Mouse (Mus musculus) adrenal gland, postnatal 25 days (tissue): ENCODE measurements around the gene Cabp4. TPM values are rescaled to one million over a fixed set of nuclear protein-coding genes. Genes with fewer than 3 reads are reported as not detected.

Experiments used
- DNase-seq: peaks from one replicate; pipeline ENCODE4 v3.0.0; 2021; ENCODE audit warnings: mixed read lengths
- long read RNA-seq: library from polyadenylated mRNA; stranded (forward); transcript quantifications from one replicate; pipeline ENCODE4 v2.0.0, GENCODE M21; 2021
- total RNA-seq: library from RNA; stranded (reverse); gene quantifications from 2 replicates; pipeline ENCODE4 v1.2.3, GENCODE M21; 2021

Gene Cabp4
- total RNA-seq: 0.94 and 1.3 TPM in 2 replicates
- long read RNA-seq: 0 reads

- DNase-seq: no peak
Observed at GRCm38 (mm10) chr19:4143759-4144268, at the start of gene Cabp4. Cabp4 (minus strand) TSS chr19:4144033.

DNA sequence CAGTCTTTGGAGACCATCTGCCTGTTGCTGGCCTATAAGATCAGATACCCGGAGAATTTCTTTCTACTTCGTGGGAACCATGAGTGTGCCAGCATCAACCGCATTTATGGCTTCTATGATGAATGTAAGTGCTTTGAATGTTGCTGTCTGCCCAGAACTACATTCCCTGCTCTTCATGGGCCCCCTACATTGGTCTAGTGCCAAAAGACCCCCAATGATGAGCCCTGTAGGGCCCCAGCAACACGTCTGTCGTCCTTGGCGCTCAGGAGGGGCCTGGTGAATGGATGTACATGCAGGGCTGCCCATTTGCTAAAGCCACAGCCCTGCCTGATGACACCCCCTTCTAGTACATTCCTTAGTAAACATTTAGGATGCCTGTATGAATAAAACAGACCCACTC, 49.3 kb upstream of the Cabp4 start:
- no peak for DNase-seq

- DNase-seq: no peak
Observed at GRCm38 (mm10) chr19:4192251-4192985, 48.6 kb upstream of the Cabp4 start.

DNA sequence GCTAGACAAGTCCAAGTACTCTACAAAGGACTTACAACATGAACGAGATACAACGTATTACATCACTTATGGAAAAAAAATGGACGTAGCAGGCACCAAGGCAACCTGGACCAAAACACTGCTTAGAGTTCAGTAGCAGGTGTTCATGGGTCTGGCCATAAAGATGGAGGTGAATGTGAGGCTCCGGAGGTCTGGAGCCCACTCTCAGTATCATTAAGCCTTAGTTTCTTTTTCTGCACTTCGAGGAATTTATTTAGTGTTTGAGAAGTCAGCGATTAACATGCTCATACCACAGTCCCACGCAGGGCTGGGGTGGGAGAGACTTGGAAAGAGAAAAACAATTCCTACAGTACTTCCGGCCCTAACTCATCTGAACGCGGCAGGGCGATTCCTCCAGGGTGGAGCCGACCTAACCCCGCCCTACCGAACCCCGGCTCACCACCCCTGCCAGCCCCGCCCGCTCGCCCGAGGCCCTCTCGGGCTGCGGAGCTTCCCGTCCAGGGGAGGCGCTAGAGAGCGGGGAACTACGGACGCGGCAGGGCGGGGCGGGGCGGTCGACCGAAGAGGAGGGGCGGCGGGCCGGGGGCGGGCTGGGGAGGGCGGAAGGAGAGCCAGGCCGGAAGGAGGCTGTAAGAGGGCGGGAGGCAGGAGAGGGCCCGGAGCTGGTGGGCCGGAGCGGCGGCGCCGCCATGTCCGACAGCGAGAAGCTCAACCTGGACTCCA, 47.9 kb upstream of the Cabp4 start, which contains the start of gene Ppp1ca:
Ppp1ca (plus strand) TSS at position 538 of the 723 bp plus-strand sequence.
- DNase-seq: peak; percentile 99

- DNase-seq: no peak
Observed at GRCm38 (mm10) chr19:4190831-4191334, 47.0 kb upstream of the Cabp4 start, which contains the start of gene Tbc1d10c. Tbc1d10c (minus strand) TSS chr19:4191284.

GRCm38 (mm10) chr19:4189051-4189620, 45.3 kb upstream of the Cabp4 start:
- no peak for DNase-seq

DNA sequence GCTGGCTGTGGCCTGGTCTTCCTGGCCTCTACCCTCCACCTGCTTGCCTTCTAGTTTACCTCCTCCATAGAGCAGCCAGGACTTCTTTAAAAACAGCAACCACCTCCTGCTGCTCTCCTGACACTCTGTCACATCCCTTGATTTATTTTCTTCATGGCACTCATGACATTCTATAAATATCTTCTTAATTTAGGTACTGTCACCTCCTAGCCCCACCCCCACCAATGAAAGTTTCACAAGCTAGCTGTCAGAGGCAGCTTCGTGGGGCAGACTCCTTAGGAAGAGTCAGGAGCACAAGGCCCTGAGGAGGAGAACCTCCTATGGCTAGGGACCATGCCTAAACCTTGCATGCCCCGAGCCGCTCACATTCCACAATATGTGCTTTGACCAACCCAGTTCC, 43.5 kb upstream of the Cabp4 start:
- DNase-seq: no peak

DNA sequence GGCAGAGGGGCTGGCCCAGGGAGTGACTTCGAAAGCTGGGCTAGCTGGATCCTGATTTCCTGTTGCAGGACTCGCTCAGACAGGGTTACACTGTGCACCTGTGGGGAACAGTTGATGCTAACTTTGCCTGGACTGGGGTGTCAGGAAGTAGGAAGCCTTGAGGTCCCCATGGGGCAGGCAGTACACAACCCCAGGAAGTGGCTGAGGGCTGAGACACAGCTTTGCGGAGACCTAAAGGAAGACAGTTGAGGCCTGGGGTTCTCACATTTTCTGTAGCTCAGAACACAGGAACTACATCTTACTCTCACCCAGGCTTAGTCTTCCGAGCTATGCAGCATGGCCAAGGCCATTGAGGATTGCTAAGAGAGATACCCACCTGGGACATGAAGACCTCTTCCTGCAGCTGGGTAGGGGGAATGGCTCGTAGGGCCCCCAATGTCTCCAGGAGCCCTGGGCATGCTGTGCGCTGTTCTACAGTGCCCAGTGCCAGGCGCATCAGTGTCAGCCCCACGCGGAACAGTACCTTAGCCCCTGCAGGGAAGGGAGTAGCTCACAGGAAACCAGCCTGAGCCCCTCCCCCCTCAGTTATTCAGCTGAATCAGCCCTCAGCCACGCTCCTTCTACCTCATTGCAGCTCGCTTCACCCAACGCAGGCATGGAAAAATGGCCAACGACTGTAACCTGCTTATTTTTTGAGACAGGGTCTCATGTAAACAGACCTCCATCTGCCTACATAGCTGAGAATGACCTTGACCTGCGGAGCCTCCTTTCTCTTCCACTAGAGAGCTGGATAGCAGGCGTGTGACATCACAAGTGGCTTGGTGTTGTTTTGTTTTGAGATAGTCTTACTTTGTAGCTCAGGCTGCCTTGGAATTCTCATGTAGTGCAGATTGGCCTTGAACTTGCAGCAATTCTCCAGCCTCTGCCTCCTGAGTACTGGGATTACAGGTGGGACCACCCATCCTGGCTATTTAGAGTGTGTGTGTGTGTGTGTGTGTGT, 41.4 kb upstream of the Cabp4 start:
- DNase-seq: no peak

DNA sequence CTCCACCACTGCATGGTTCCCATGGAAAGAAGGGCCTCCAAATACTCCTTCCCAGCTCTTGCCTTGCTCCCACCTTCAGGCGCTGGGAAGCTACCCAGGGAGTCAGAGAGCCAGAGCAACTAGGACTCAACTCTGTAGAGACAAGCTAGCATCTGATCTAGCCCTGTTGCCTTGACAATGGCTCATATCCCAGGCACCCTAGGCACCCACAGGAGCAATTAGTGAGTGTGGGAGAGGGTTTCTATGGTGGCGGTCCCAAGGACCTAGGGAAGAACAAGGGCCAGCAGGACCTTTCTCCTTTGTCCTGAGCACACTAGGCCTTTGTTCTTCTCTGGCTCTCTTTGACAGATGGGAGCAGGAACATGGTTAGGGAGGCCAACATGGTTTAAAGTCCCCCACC, 39.9 kb upstream of the Cabp4 start:
- DNase-seq: no peak

DNA sequence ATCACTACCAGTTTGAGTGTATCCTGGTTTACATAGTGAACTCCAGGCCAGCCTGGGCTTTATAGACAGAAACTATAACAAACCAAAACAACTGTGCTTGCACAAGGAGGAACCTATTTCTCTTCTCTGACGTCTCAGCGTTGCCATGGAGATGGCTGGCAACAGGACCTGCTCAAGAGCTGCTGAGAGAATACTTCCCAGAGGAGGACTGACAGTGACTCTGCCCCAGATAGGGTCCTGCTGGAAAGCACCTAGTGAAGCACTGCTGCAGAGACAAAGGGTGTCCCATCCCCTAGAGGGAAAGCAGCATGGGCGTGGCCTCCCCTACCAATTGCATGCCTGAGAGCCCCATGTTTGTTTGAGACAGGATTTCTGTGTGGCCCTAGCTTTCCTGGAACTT, 38.1 kb upstream of the Cabp4 start:
- peak; percentile 69 for DNase-seq

DNA sequence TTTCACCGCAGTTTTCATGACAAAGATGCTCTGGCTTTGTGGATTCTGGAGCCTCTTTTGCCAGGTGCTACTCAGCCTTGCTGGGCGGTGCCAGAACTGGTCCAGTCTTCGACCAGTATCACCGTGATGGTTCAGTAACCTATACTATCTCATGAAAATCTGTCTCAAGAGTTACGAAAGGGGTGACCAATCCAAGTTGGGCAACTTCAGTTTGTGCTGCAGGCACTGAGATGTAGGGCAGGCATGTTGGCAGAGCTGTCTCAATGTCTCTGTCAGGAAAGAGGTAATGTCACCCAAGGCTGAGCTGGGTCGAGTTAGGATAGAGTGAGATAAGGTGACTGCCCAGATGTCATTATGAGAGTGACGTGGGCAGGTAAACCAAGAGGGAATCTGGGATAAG, 36.6 kb upstream of the Cabp4 start:
- no peak for DNase-seq

GRCm38 (mm10) chr19:4175368-4175947, 31.6 kb upstream of the Cabp4 start, which contains the start of gene Carns1:
Carns1 (minus strand) TSS chr19:4175479.
- no peak for DNase-seq

DNA sequence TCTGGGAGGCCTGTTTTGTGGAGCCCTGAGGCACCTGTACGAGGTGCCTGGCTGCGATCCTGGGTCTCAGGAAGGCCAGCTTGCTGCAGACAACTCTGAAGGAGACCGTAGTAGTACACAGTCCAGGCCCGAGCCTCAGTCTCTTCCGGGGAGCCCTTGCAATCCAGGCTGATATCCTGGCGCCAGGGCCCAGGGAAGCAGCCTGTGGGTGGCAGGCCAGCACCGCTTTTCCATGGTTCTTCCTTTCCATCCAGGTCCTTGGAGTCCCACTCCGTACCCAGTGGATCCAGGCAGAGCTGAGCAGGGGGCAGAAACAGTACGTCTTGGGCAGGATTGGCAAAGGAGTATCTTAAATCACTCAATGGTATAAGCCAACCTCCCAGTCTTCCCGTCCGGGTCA, 29.1 kb upstream of the Cabp4 start:
- DNase-seq: no peak

DNA sequence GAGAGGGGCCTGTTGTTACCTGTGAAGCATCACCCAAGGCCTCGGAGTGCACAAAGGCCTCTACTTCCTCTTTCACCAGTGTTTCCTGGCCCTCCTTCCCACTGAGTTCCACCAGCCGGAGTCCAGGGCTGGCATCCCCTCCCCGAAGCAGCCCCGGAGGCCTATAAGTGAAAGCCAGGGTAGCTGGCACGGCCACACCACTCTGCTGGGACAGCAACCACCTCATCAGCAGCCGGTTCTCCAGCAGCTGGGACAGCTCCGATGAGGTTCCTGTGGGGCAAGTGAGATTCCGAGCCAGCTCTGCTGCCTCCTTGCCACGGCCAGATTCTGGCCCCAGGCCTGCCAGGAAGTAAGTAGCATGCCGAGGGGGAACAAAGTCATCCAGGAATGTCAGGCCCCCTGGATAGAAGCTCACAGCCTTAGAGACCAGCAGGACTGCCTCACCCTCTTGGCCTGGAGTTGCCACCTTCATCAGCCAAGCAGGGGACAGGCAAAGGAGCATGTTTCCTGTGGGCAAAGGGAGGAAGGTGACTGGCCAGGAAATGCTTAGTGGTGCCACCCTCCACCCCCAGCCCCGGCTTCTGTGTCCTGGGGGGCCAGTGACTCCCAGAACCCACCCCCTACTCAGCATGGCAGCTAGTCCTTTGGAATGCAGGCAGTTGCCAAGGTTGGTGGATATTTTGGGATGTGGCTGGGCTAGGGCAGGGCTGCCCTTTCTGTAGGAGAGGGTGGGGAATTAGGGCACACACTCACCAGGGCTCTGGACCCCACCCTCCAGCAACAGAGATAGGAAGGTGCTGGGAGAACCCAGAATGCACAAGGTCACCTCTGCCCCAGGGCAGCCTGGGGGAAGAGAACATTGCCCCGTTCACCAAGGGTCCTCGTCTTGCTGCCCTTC, 27.8 kb upstream of the Cabp4 start:
- no peak for DNase-seq

DNA sequence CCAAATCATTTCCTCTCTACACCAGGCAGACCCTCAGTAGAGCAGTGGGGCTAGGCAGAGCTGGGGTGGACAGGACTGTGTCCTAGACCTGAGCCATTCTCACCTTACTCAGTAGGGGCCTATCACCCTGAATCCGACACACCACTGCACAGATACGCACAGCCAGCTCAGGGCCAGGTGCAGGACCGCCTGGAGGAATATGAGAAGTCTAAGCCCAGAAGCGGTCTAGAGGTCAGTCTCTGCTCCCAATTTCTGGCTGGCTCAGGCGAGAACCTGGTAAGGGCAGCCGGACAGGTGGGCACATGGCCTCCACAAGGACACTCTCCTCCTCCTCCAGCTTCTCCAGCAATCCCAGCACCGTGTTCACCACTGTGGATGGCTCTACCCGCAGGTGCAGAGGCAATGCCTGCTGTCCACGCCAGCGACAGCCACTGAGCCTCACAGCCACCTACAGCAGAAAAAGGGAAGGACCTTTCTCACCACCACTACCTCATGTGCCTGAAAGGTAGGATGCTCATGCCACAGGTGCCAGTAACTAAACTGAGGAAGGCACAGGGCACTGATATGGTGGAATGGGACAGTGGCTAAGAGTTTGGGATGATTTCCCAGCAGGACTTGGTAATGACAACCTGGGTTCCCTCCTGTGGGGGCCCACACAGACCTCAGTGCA, 27.0 kb upstream of the Cabp4 start:
- no peak for DNase-seq

- DNase-seq: no peak
Observed at GRCm38 (mm10) chr19:4169810-4170209, 26.0 kb upstream of the Cabp4 start.

DNA sequence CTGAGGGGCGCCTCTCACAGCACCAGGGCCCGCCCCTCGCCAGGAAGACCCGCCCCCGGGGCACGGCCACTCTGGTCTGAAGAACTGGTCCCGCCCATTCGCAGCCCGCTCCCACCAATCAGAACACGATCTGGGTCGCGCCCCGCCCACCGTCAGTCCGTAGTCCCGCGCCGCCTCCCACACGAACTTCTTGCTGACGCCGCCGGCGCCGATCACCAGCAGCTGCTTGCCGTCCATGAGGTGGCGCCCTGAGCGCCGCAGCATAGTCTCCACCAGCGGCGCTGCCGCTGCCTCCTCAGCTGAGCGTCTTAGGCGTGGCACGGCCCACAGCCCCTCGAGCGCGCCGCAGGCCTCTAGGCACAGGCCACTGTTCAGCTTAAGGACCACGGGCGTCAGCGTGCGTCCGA, 25.5 kb upstream of the Cabp4 start:
- peak; percentile 99 for DNase-seq

DNA sequence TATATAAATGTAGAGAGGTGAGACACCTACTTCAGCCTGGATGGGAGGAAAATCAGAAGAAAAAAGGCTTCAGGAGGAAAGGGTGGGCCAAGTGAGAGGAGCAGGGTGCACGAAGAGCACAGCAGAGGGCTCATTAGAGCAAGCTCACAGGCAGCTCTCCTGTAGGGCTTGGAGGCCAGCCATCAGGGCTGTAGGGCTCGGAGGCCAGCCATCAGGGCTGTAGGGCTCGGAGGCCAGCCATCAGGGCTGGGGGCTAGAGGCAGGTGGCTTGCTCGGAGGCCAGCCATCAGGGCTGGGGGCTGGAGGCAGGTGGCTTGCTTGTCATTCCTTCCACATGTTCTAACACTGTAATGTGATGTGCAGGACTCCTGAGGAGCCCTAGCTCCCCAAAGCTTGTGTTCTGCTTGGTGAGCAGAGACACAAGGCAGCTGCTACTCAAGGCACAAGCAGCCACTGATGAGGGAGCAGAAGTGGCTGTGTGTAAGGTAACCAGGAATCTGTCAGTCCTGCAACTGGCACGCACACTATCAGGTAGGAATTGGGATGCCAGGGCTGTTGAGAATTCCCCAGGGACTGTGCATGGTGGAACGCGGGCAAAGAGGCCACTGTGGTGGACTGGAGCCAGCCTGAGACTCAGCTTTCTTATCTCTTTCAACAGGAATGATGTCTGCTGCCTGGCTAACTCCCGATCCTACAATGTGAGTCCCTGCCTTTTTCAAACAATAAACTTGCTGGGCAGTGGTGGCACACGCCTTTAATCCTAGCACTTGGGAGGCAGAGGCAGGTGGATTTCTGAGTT, 23.0 kb upstream of the Cabp4 start:
- DNase-seq: no peak

DNA sequence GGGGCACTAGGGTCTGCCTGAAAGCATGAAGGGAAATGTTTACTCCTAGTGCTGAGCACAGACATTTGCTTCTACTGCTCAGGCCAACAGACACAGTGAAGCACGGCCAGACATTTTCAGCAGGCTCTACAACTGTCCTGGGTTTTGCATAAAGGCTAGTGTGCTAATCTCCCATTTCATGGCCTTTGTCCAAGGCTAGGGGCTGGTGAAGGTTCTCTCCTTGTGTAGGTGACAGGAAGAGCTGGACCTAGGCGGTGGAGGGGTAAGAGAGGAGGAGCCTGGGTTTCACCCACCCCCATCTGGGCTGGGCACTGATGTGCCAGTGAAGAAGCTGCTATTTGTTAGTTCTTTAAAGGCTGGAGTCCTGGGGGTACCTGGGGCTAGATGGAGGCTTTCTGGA, 20.9 kb upstream of the Cabp4 start:
- DNase-seq: no peak
